Comparison of ENCODE assay signal across 13 mouse cellular contexts in genomic region chr2:51767507-51768135, GRCm38 (mm10).
A peak's percentile ranks its signal among the peaks of the same experiment; 100 is the strongest.
DNase-seq lines count a peak whose midpoint lies in the region; ATAC-seq lines count a peak whose summit lies in the region.
"Had no signal": no experiment of that assay in that cellular context is flagged by ENCODE, and none has a peak within 500 bp of the region (broad histone marks: within the 10 kb centered on the region; RNA-seq: fewer than 3 reads in every experiment).

No protein-coding gene starts in this region.

- no peaks in the 10 kb centered on the region for H3K36me3 ChIP-seq in hindbrain, embryonic 10.5 days
- H3K36me3 ChIP-seq in hindbrain, embryonic 16.5 days (ENCODE audit: control insufficient read depth, insufficient read depth, low read length), result no peaks in the 10 kb centered on the region
- no peaks in the 10 kb centered on the region for H3K36me3 ChIP-seq in limb, embryonic 12.5 days
- H3K36me3 ChIP-seq in midbrain, embryonic 14.5 days (ENCODE audit: control insufficient read depth, insufficient read depth, low read length), result no peaks in the 10 kb centered on the region
- H3K36me3 ChIP-seq: limb, embryonic 15.5 days had no signal

- H3K4me2 ChIP-seq in hindbrain, embryonic 16.5 days (ENCODE audit: low read length), result no peak overlapping the region
- H3K4me2 ChIP-seq in limb, embryonic 12.5 days, result no peak overlapping the region
- no peak overlapping the region for H3K4me2 ChIP-seq in midbrain, embryonic 14.5 days (ENCODE audit: low read length)
- H3K4me2 ChIP-seq: limb, embryonic 15.5 days had no signal

- 60% methylated on average over 4 of the region's 4 CpGs for WGBS in hindbrain, embryonic 10.5 days
- 37% methylated on average over 4 of the region's 4 CpGs for WGBS in hindbrain, embryonic 16.5 days
- 27% methylated on average over 4 of the region's 4 CpGs for WGBS in limb, embryonic 12.5 days
- WGBS in midbrain, embryonic 14.5 days, result 70% methylated on average over 4 of the region's 4 CpGs

- no peak overlapping the region for H3K27ac ChIP-seq in hindbrain, embryonic 10.5 days
- no peak overlapping the region for H3K27ac ChIP-seq in hindbrain, embryonic 16.5 days (ENCODE audit: low read depth, low read length)
- peak overlapping the region; percentile 47 for H3K27ac ChIP-seq in limb, embryonic 12.5 days
- no peak overlapping the region for H3K27ac ChIP-seq in midbrain, embryonic 14.5 days (replicated peaks; ENCODE audit: low read depth, low read length)
- H3K27ac ChIP-seq: limb, embryonic 15.5 days had no signal

- ATAC-seq in hindbrain, embryonic 16.5 days, result no peak
- peak; percentile 56; the same call in 1 of the 2 replicates for ATAC-seq in limb, embryonic 12.5 days (ENCODE audit: insufficient number of reproducible peaks, insufficient read depth, low FRiP score, low TSS enrichment, low read depth)
- no peak for ATAC-seq in midbrain, embryonic 14.5 days (ENCODE audit: low FRiP score, low TSS enrichment)

- H3K9me3 ChIP-seq in hindbrain, embryonic 10.5 days, result no peaks in the 10 kb centered on the region
- H3K9me3 ChIP-seq in hindbrain, embryonic 16.5 days (ENCODE audit: control insufficient read depth, low read length), result no peaks in the 10 kb centered on the region
- no peaks in the 10 kb centered on the region for H3K9me3 ChIP-seq in limb, embryonic 12.5 days
- H3K9me3 ChIP-seq in midbrain, embryonic 14.5 days (ENCODE audit: control insufficient read depth, low read length), result no peaks in the 10 kb centered on the region
- H3K9me3 ChIP-seq: limb, embryonic 15.5 days; megakaryocyte, embryonic 14.5 days had no signal

- peaks cover 20% of the 10 kb centered on the region for H3K4me1 ChIP-seq in hindbrain, embryonic 10.5 days (replicated peaks)
- peaks cover 9% of the 10 kb centered on the region for H3K4me1 ChIP-seq in hindbrain, embryonic 16.5 days (ENCODE audit: control insufficient read depth, insufficient read depth, low read depth, low read length)
- peaks cover 34% of the 10 kb centered on the region for H3K4me1 ChIP-seq in limb, embryonic 12.5 days (replicated peaks)
- H3K4me1 ChIP-seq in midbrain, embryonic 14.5 days (ENCODE audit: control insufficient read depth, insufficient read depth, low read length), result peaks cover 7% of the 10 kb centered on the region; the same call in 1 of the 2 replicates
- H3K4me1 ChIP-seq: megakaryocyte, embryonic 14.5 days had no signal

- no peak overlapping the region for H3K9ac ChIP-seq in hindbrain, embryonic 16.5 days (ENCODE audit: low read depth, low read length)
- H3K9ac ChIP-seq in limb, embryonic 12.5 days (replicated peaks), result no peak overlapping the region
- H3K9ac ChIP-seq in midbrain, embryonic 14.5 days (replicated peaks; ENCODE audit: low read length), result no peak overlapping the region
- H3K9ac ChIP-seq: limb, embryonic 15.5 days had no signal

- H3K4me3 ChIP-seq in hindbrain, embryonic 10.5 days, result no peak overlapping the region
- no peak overlapping the region for H3K4me3 ChIP-seq in hindbrain, embryonic 16.5 days (ENCODE audit: low read length)
- no peak overlapping the region for H3K4me3 ChIP-seq in limb, embryonic 12.5 days (replicated peaks)
- H3K4me3 ChIP-seq in midbrain, embryonic 14.5 days (replicated peaks; ENCODE audit: low read depth, low read length), result no peak overlapping the region
- H3K4me3 ChIP-seq: limb, embryonic 15.5 days; megakaryocyte, embryonic 14.5 days had no signal

- peak; percentile 8 for DNase-seq in cerebellum, adult 9-10 months
- DNase-seq in cerebellum, postnatal 25 days, result no peak
- DNase-seq in hindbrain, embryonic 10.5 days (ENCODE audit: low spot score), result peak; percentile 21
- peak; percentile 45 for DNase-seq in embryo, embryonic 10 days (ENCODE audit: low spot score)
- no peak for DNase-seq in spleen, postnatal 36 days (ENCODE audit: low spot score in 2 of 2)
- DNase-seq in midbrain, embryonic 14.5 days, result no peak
- DNase-seq: kidney, adult 18-20 months; lung, adult 2 months; retina, postnatal 1 day had no signal

- H3K27me3 ChIP-seq in hindbrain, embryonic 10.5 days (ENCODE audit: insufficient read depth, poor library complexity, severe bottlenecking), result no peaks in the 10 kb centered on the region
- no peaks in the 10 kb centered on the region for H3K27me3 ChIP-seq in hindbrain, embryonic 16.5 days (replicated peaks; ENCODE audit: control insufficient read depth, insufficient read depth, low read length)
- no peaks in the 10 kb centered on the region for H3K27me3 ChIP-seq in limb, embryonic 12.5 days
- H3K27me3 ChIP-seq in midbrain, embryonic 14.5 days (ENCODE audit: control insufficient read depth, insufficient read depth, low read length), result no peaks in the 10 kb centered on the region
- H3K27me3 ChIP-seq: limb, embryonic 15.5 days; megakaryocyte, embryonic 14.5 days had no signal

Comparison
In these comparisons a context has a peak if more than half of its experiments do, and no peak if none do; other contexts are left out.
1. DNase-seq: peak in cerebellum, adult 9-10 months (single experiment), hindbrain, embryonic 10.5 days (single experiment) and embryo, embryonic 10 days (single experiment); none in cerebellum, postnatal 25 days (0 of 2), spleen, postnatal 36 days (0 of 2) and midbrain, embryonic 14.5 days (single experiment).